22 mouse cellular contexts compared by ENCODE assay signal in genomic region chr13:94011996-94012575, GRCm38 (mm10). TPM values are rescaled to one million over a fixed set of nuclear protein-coding genes. Genes with fewer than 3 reads are reported as not detected.
DNase-seq lines count a peak whose midpoint lies in the region; ATAC-seq and TF ChIP-seq lines count a peak whose summit lies in the region.
"Had no signal": no experiment of that assay in that cellular context is flagged by ENCODE, and none has a peak within 500 bp of the region (broad histone marks: within the 10 kb centered on the region; RNA-seq: fewer than 3 reads in every experiment).

No protein-coding gene starts in this region.

- intact Hi-C loops in gastrocnemius, postnatal 14 days (cut with DNase I; ENCODE audit: low total_unique reads), result no loop called here

- no peaks in the 10 kb centered on the region for H3K27me3 ChIP-seq in heart, embryonic 11.5 days (ENCODE audit: control insufficient read depth, insufficient read depth, low read length)
- H3K27me3 ChIP-seq in midbrain, postnatal 0 days (ENCODE audit: insufficient read depth, low read length), result no peaks in the 10 kb centered on the region
- H3K27me3 ChIP-seq in midbrain, embryonic 11.5 days (ENCODE audit: control insufficient read depth, insufficient read depth, low read length), result no peaks in the 10 kb centered on the region
- H3K27me3 ChIP-seq in forebrain, embryonic 12.5 days, result no peaks in the 10 kb centered on the region
- H3K27me3 ChIP-seq: midbrain, embryonic 13.5 days had no signal

- no peak overlapping the region for H3K27ac ChIP-seq in heart, embryonic 11.5 days (ENCODE audit: low read depth, low read length)
- no peak overlapping the region for H3K27ac ChIP-seq in midbrain, postnatal 0 days (ENCODE audit: low read depth, low read length)
- H3K27ac ChIP-seq in midbrain, embryonic 11.5 days (ENCODE audit: low read depth, low read length), result no peak overlapping the region
- no peak overlapping the region for H3K27ac ChIP-seq in forebrain, embryonic 12.5 days
- H3K27ac ChIP-seq: hindbrain, postnatal 0 days; midbrain, embryonic 13.5 days had no signal

- no peak overlapping the region for H3K4me2 ChIP-seq in heart, embryonic 11.5 days
- no peak overlapping the region for H3K4me2 ChIP-seq in midbrain, postnatal 0 days (ENCODE audit: low read depth, low read length, poor library complexity, severe bottlenecking)
- H3K4me2 ChIP-seq in midbrain, embryonic 11.5 days, result no peak overlapping the region
- H3K4me2 ChIP-seq in forebrain, embryonic 12.5 days, result no peak overlapping the region
- H3K4me2 ChIP-seq: lung, embryonic 14.5 days; midbrain, embryonic 13.5 days had no signal

- no peaks in the 10 kb centered on the region for H3K4me1 ChIP-seq in heart, embryonic 11.5 days (ENCODE audit: control insufficient read depth, insufficient read depth, low read length)
- H3K4me1 ChIP-seq in midbrain, postnatal 0 days (ENCODE audit: insufficient read depth, low read length), result no peaks in the 10 kb centered on the region
- H3K4me1 ChIP-seq in midbrain, embryonic 11.5 days (ENCODE audit: control insufficient read depth, insufficient read depth, low read length), result no peaks in the 10 kb centered on the region
- no peaks in the 10 kb centered on the region for H3K4me1 ChIP-seq in forebrain, embryonic 12.5 days
- H3K4me1 ChIP-seq: midbrain, embryonic 13.5 days had no signal

- peak; percentile 92 for DNase-seq in heart, adult 11 months
- DNase-seq in midbrain, postnatal 0 days (ENCODE audit: low spot score), result peak; percentile 2
- no peak for DNase-seq in midbrain, embryonic 11.5 days (ENCODE audit: low spot score, missing footprints)
- DNase-seq in gastrocnemius, postnatal 14 days, result peak; percentile 56
- peak; percentile 44 for DNase-seq in skeletal muscle tissue, adult 2 months (ENCODE audit: low read depth, low spot score)
- no peak for DNase-seq in layer of hippocampus, adult 8-10 months (ENCODE audit: low spot score in 2 of 2)
- DNase-seq: adrenal gland, adult 8-10 months; cerebellum, adult 11-12 months; cerebellum, postnatal 25 days; forebrain, postnatal 0 days; kidney, adult 11 months; kidney, postnatal 14 days; layer of hippocampus, adult 9-11 months; lung, embryonic 14.5 days; retina, postnatal 1 day; thymus, adult 18-20 months had no signal

- no peaks in the 10 kb centered on the region for H3K36me3 ChIP-seq in heart, embryonic 11.5 days (ENCODE audit: control insufficient read depth, insufficient read depth, low read length)
- H3K36me3 ChIP-seq in midbrain, postnatal 0 days (ENCODE audit: insufficient read depth, low read length), result no peaks in the 10 kb centered on the region
- H3K36me3 ChIP-seq in midbrain, embryonic 11.5 days (ENCODE audit: control insufficient read depth, insufficient read depth, low read length), result no peaks in the 10 kb centered on the region
- H3K36me3 ChIP-seq in forebrain, embryonic 12.5 days (replicated peaks), result no peaks in the 10 kb centered on the region
- H3K36me3 ChIP-seq: midbrain, embryonic 13.5 days had no signal

- H3K4me3 ChIP-seq in heart, embryonic 11.5 days (ENCODE audit: low read depth, low read length), result no peak overlapping the region
- no peak overlapping the region for H3K4me3 ChIP-seq in midbrain, postnatal 0 days (ENCODE audit: low read depth, low read length)
- no peak overlapping the region for H3K4me3 ChIP-seq in midbrain, embryonic 11.5 days (ENCODE audit: low read depth, low read length)
- H3K4me3 ChIP-seq in forebrain, embryonic 12.5 days (replicated peaks), result no peak overlapping the region
- H3K4me3 ChIP-seq: erythroblast, embryonic 14.5 days; midbrain, embryonic 13.5 days; myocyte had no signal

- 78% methylated on average over 4 of the region's 4 CpGs for WGBS in heart, embryonic 11.5 days (ENCODE audit: insufficient replicate concordance)
- 81% methylated on average over 4 of the region's 4 CpGs for WGBS in midbrain, postnatal 0 days
- 90% methylated on average over 4 of the region's 4 CpGs for WGBS in midbrain, embryonic 11.5 days
- 87% methylated on average over 4 of the region's 4 CpGs for WGBS in forebrain, embryonic 12.5 days

- no peaks in the 10 kb centered on the region for H3K9me3 ChIP-seq in heart, embryonic 11.5 days (replicated peaks; ENCODE audit: control insufficient read depth, low read length)
- no peaks in the 10 kb centered on the region for H3K9me3 ChIP-seq in midbrain, postnatal 0 days (ENCODE audit: low read length)
- no peaks in the 10 kb centered on the region for H3K9me3 ChIP-seq in midbrain, embryonic 11.5 days (ENCODE audit: control insufficient read depth, low read length)
- no peaks in the 10 kb centered on the region for H3K9me3 ChIP-seq in forebrain, embryonic 12.5 days
- H3K9me3 ChIP-seq: midbrain, embryonic 13.5 days had no signal

- no peak overlapping the region for H3K9ac ChIP-seq in heart, embryonic 11.5 days (ENCODE audit: low read depth, low read length)
- no peak overlapping the region for H3K9ac ChIP-seq in midbrain, postnatal 0 days (replicated peaks; ENCODE audit: low read length, poor library complexity, severe bottlenecking)
- H3K9ac ChIP-seq in midbrain, embryonic 11.5 days (ENCODE audit: low read length), result no peak overlapping the region
- H3K9ac ChIP-seq in forebrain, embryonic 12.5 days, result no peak overlapping the region
- H3K9ac ChIP-seq: forebrain, postnatal 0 days; lung, embryonic 14.5 days; midbrain, embryonic 13.5 days had no signal

- no peak for ATAC-seq in heart, embryonic 11.5 days (replicated peaks; ENCODE audit: insufficient number of reproducible peaks, low FRiP score, low TSS enrichment)
- ATAC-seq in midbrain, postnatal 0 days (ENCODE audit: low FRiP score), result no peak
- no peak for ATAC-seq in midbrain, embryonic 11.5 days (ENCODE audit: low FRiP score)
- no peak for ATAC-seq in forebrain, embryonic 12.5 days (ENCODE audit: low FRiP score)
- ATAC-seq: forebrain, postnatal 0 days; hindbrain, postnatal 0 days; midbrain, embryonic 13.5 days had no signal

- TF ChIP-seq CTCF in midbrain, postnatal 0 days (IDR thresholded peaks at IDR 0.05), result no peak

RNA-seq across cellular contexts. Expression of gene Lhfpl2, which starts 45.5 kb away (rescaled TPM):
- polyA plus RNA-seq in heart, embryonic 11.5 days (2014; fragmentation: Nextera tagmentation; extraction: Ambion mirVana), result 18.5 and 24.8 TPM in 2 replicates
- 23.9 and 25.8 TPM in 2 replicates for total RNA-seq in midbrain, postnatal 0 days (2014; rRNA removed)
- polyA plus RNA-seq in midbrain, postnatal 0 days (2015; fragmentation: Nextera tagmentation; extraction: Ambion mirVana), result 10.7 and 12.0 TPM in 2 replicates
- 17.0 and 17.3 TPM in 2 replicates for polyA plus RNA-seq in midbrain, embryonic 11.5 days (2014; fragmentation: Nextera tagmentation; extraction: Ambion mirVana)
- total RNA-seq in gastrocnemius, postnatal 14 days (2021), result 10 to 100 TPM; 10.7 to 19.2 TPM
- 17.5 and 21.3 TPM in 2 replicates for polyA plus RNA-seq in forebrain, embryonic 12.5 days (2016; fragmentation: Nextera tagmentation; extraction: Ambion mirVana)
- total RNA-seq in layer of hippocampus, adult 8-10 months (2022), result 10 to 100 TPM; 23.6 to 34.1 (median 24.8) TPM
- polyA plus RNA-seq: erythroblast, embryonic 14.5 days had no signal

Comparison
In these comparisons a context has a peak if more than half of its experiments do, and no peak if none do; other contexts are left out.
1. DNase-seq: peak in heart, adult 11 months (single experiment), midbrain, postnatal 0 days (single experiment), gastrocnemius, postnatal 14 days (single experiment) and skeletal muscle tissue, adult 2 months (single experiment); none in midbrain, embryonic 11.5 days (single experiment) and layer of hippocampus, adult 8-10 months (0 of 2).